Mouse (Mus musculus): ENCODE data around the gene Sipa1l3. TPM values are rescaled to one million over a fixed set of nuclear protein-coding genes. Genes with fewer than 3 reads are reported as not detected.

The Sipa1l3 gene
- polyA plus RNA-seq, 1 experiment = 29.4 TPM

GRCm38 (mm10) chr7:29352246-29352645 lies 166.2 kb downstream of the Sipa1l3 start:
- Histone ChIP-seq H3K4me1 (ENCODE audit: control insufficient read depth, insufficient read depth, low read length) (peaks cover 2% of the 10 kb centered on the region), H3K36me3 (ENCODE audit: control insufficient read depth, insufficient read depth, low read length, poor library complexity, severe bottlenecking) (no peaks in the 10 kb centered on the region), H3K9me3 (replicated peaks; ENCODE audit: control insufficient read depth, insufficient read depth, low read length, poor library complexity, severe bottlenecking) (no peaks in the 10 kb centered on the region), H3K4me3 (ENCODE audit: low read depth, low read length) (no peak overlapping the region), H3K9ac (ENCODE audit: low read depth, poor library complexity, severe bottlenecking) (no peak overlapping the region), H3K27ac (ENCODE audit: insufficient read depth, low read length) (no peak overlapping the region), H3K27me3 (ENCODE audit: control insufficient read depth, insufficient read depth, low read length, poor library complexity, severe bottlenecking) (no peaks in the 10 kb centered on the region)
- TF ChIP-seq CTCF (IDR thresholded peaks at IDR 0.05; ENCODE audit: low read depth, low read length) (no peak), POLR2A (IDR thresholded peaks at IDR 0.05; ENCODE audit: insufficient read depth, low read length) (no peak), EP300 (IDR thresholded peaks at IDR 0.05; ENCODE audit: insufficient read depth, low read depth, low read length) (no peak)

GRCm38 (mm10) chr7:29350489-29350888 lies 168.0 kb downstream of the Sipa1l3 start:
- no peak overlapping the region for H3K4me3 ChIP-seq (ENCODE audit: low read depth, low read length)
- TF ChIP-seq EP300 (IDR thresholded peaks at IDR 0.05; ENCODE audit: insufficient read depth, low read depth, low read length) (no peak), POLR2A (IDR thresholded peaks at IDR 0.05; ENCODE audit: insufficient read depth, low read length) (no peak)
- no peak overlapping the region for H3K27ac ChIP-seq (ENCODE audit: insufficient read depth, low read length)
- no peaks in the 10 kb centered on the region for H3K36me3 ChIP-seq (ENCODE audit: control insufficient read depth, insufficient read depth, low read length, poor library complexity, severe bottlenecking)
- H3K27me3 ChIP-seq (ENCODE audit: control insufficient read depth, insufficient read depth, low read length, poor library complexity, severe bottlenecking) = no peaks in the 10 kb centered on the region
- H3K9me3 ChIP-seq (replicated peaks; ENCODE audit: control insufficient read depth, insufficient read depth, low read length, poor library complexity, severe bottlenecking) = no peaks in the 10 kb centered on the region
- peaks cover 2% of the 10 kb centered on the region for H3K4me1 ChIP-seq (ENCODE audit: control insufficient read depth, insufficient read depth, low read length)
- H3K9ac ChIP-seq (ENCODE audit: low read depth, poor library complexity, severe bottlenecking) = no peak overlapping the region

- Histone ChIP-seq H3K27ac (ENCODE audit: insufficient read depth, low read length) (no peak overlapping the region), H3K4me1 (ENCODE audit: control insufficient read depth, insufficient read depth, low read length) (peaks cover 2% of the 10 kb centered on the region), H3K36me3 (ENCODE audit: control insufficient read depth, insufficient read depth, low read length, poor library complexity, severe bottlenecking) (no peaks in the 10 kb centered on the region), H3K9me3 (replicated peaks; ENCODE audit: control insufficient read depth, insufficient read depth, low read length, poor library complexity, severe bottlenecking) (no peaks in the 10 kb centered on the region), H3K4me3 (ENCODE audit: low read depth, low read length) (no peak overlapping the region), H3K9ac (ENCODE audit: low read depth, poor library complexity, severe bottlenecking) (no peak overlapping the region), H3K27me3 (ENCODE audit: control insufficient read depth, insufficient read depth, low read length, poor library complexity, severe bottlenecking) (no peaks in the 10 kb centered on the region)
- TF ChIP-seq CTCF (IDR thresholded peaks at IDR 0.05; ENCODE audit: low read depth, low read length) = no peak
- TF ChIP-seq POLR2A (IDR thresholded peaks at IDR 0.05; ENCODE audit: insufficient read depth, low read length) = no peak
- TF ChIP-seq EP300 (IDR thresholded peaks at IDR 0.05; ENCODE audit: insufficient read depth, low read depth, low read length) = no peak
Observed at GRCm38 (mm10) chr7:29346212-29346611, 172.2 kb downstream of the Sipa1l3 start.

GRCm38 (mm10) chr7:29345534-29345933 lies 172.9 kb downstream of the Sipa1l3 start:
- H3K9ac ChIP-seq (ENCODE audit: low read depth, poor library complexity, severe bottlenecking) = no peak overlapping the region
- H3K4me1 ChIP-seq (ENCODE audit: control insufficient read depth, insufficient read depth, low read length) = peaks cover 2% of the 10 kb centered on the region
- H3K36me3 ChIP-seq (ENCODE audit: control insufficient read depth, insufficient read depth, low read length, poor library complexity, severe bottlenecking) = no peaks in the 10 kb centered on the region
- H3K9me3 ChIP-seq (replicated peaks; ENCODE audit: control insufficient read depth, insufficient read depth, low read length, poor library complexity, severe bottlenecking) = no peaks in the 10 kb centered on the region
- TF ChIP-seq EP300 (IDR thresholded peaks at IDR 0.05; ENCODE audit: insufficient read depth, low read depth, low read length) (no peak), POLR2A (IDR thresholded peaks at IDR 0.05; ENCODE audit: insufficient read depth, low read length) (no peak), CTCF (IDR thresholded peaks at IDR 0.05; ENCODE audit: low read depth, low read length) (no peak)
- no peak overlapping the region for H3K4me3 ChIP-seq (ENCODE audit: low read depth, low read length)
- H3K27ac ChIP-seq (ENCODE audit: insufficient read depth, low read length) = no peak overlapping the region
- H3K27me3 ChIP-seq (ENCODE audit: control insufficient read depth, insufficient read depth, low read length, poor library complexity, severe bottlenecking) = no peaks in the 10 kb centered on the region

GRCm38 (mm10) chr7:29343746-29344145 lies 174.7 kb downstream of the Sipa1l3 start:
- H3K4me1 ChIP-seq (ENCODE audit: control insufficient read depth, insufficient read depth, low read length) = no peaks in the 10 kb centered on the region
- no peaks in the 10 kb centered on the region for H3K36me3 ChIP-seq (ENCODE audit: control insufficient read depth, insufficient read depth, low read length, poor library complexity, severe bottlenecking)
- H3K9ac ChIP-seq (ENCODE audit: low read depth, poor library complexity, severe bottlenecking) = no peak overlapping the region
- H3K9me3 ChIP-seq (replicated peaks; ENCODE audit: control insufficient read depth, insufficient read depth, low read length, poor library complexity, severe bottlenecking) = no peaks in the 10 kb centered on the region
- H3K4me3 ChIP-seq (ENCODE audit: low read depth, low read length) = no peak overlapping the region
- no peak overlapping the region for H3K27ac ChIP-seq (ENCODE audit: insufficient read depth, low read length)
- no peak for TF ChIP-seq POLR2A (IDR thresholded peaks at IDR 0.05; ENCODE audit: insufficient read depth, low read length)
- no peak for TF ChIP-seq EP300 (IDR thresholded peaks at IDR 0.05; ENCODE audit: insufficient read depth, low read depth, low read length)
- TF ChIP-seq CTCF (IDR thresholded peaks at IDR 0.05; ENCODE audit: low read depth, low read length) = no peak
- no peaks in the 10 kb centered on the region for H3K27me3 ChIP-seq (ENCODE audit: control insufficient read depth, insufficient read depth, low read length, poor library complexity, severe bottlenecking)

- Histone ChIP-seq H3K4me3 (ENCODE audit: low read depth, low read length) (no peak overlapping the region), H3K9ac (ENCODE audit: low read depth, poor library complexity, severe bottlenecking) (no peak overlapping the region), H3K36me3 (ENCODE audit: control insufficient read depth, insufficient read depth, low read length, poor library complexity, severe bottlenecking) (no peaks in the 10 kb centered on the region), H3K9me3 (replicated peaks; ENCODE audit: control insufficient read depth, insufficient read depth, low read length, poor library complexity, severe bottlenecking) (no peaks in the 10 kb centered on the region), H3K27me3 (ENCODE audit: control insufficient read depth, insufficient read depth, low read length, poor library complexity, severe bottlenecking) (no peaks in the 10 kb centered on the region), H3K27ac (ENCODE audit: insufficient read depth, low read length) (no peak overlapping the region), H3K4me1 (ENCODE audit: control insufficient read depth, insufficient read depth, low read length) (no peaks in the 10 kb centered on the region)
- 0 out of 2 replicates have a peak, but pooled peaks have one; percentile 50 for TF ChIP-seq EP300 (IDR thresholded peaks at IDR 0.05; ENCODE audit: insufficient read depth, low read depth, low read length)
- no peak for TF ChIP-seq CTCF (IDR thresholded peaks at IDR 0.05; ENCODE audit: low read depth, low read length)
Observed at GRCm38 (mm10) chr7:29342489-29343092, 175.8 kb downstream of the Sipa1l3 start.
